Mouse (Mus musculus) liver, embryonic 16.5 days (tissue): ENCODE measurements at regions not wholly inside any gene's neighbourhood (a gene's known extent, or its start where the extent isn't known, plus 50 kb on each side); places are given as distances from the start of the nearest gene placed in this dataset.
"Not testable (repeated sequence)": the region's sequence is repeated elsewhere in the genome, so short reads cannot be mapped to it uniquely, and the experiment has no call there.

Experiments
- ATAC-seq: fragments of 200-750 bp; cut with Nextera tagmentation; 2 replicates; pipeline ENCODE4 v1.8.0; 2017; ENCODE audit warnings: low read depth, mild to moderate bottlenecking, moderate number of reproducible peaks, moderate library complexity
- H3K27ac ChIP-seq: fragments of 300-500 bp; sonication (generic); 2 replicates; pipeline ENCODE4 v1.5.1; 2014; ENCODE audit warnings: mild to moderate bottlenecking, low read length
- H3K27me3 ChIP-seq: fragments of 300-500 bp; sonication (generic); 2 replicates; pipeline ENCODE4 v1.6.1; 2014; ENCODE audit warnings: low read depth, low read length, mixed read lengths; ENCODE audit not compliant: control insufficient read depth, insufficient read depth
- H3K36me3 ChIP-seq: fragments of 300-500 bp; sonication (generic); 2 replicates; pipeline ENCODE4 v1.6.1; 2014; ENCODE audit warnings: mild to moderate bottlenecking; ENCODE audit not compliant: control insufficient read depth, insufficient read depth
- H3K4me1 ChIP-seq: fragments of 300-500 bp; sonication (generic); 2 replicates; pipeline ENCODE4 v1.6.1; 2014; ENCODE audit warnings: low read depth, low read length, mixed read lengths; ENCODE audit not compliant: control insufficient read depth
- H3K4me2 ChIP-seq: fragments of 300-500 bp; sonication (generic); 2 replicates; pipeline ENCODE4 v1.6.1; 2014; ENCODE audit warnings: low read depth, low read length, mixed read lengths
- H3K4me3 ChIP-seq: fragments of 300-500 bp; sonication (generic); 2 replicates; pipeline ENCODE4 v1.5.1; 2014; ENCODE audit warnings: low read depth, mild to moderate bottlenecking, low read length
- H3K9ac ChIP-seq: fragments of 300-500 bp; sonication (generic); 2 replicates; pipeline ENCODE4 v1.6.1; 2014; ENCODE audit warnings: low read depth, low read length
- H3K9me3 ChIP-seq: fragments of 300-500 bp; sonication (generic); replicated peaks from 2 replicates; pipeline ENCODE4 v1.6.1; 2016; ENCODE audit warnings: low read length; ENCODE audit not compliant: control insufficient read depth
- WGBS: fragments of 180-500 bp; shearing (Covaris S2); extraction: QIAGEN DNeasy Blood & Tissue Kit; methylation state at CpG from one replicate; pipeline ENCODE4 v1.1.7; 2014; ENCODE audit not compliant: insufficient replicate concordance; 5-methylcytosine and 5-hydroxymethylcytosine counted together

GRCm38 (mm10) chr10:37788049-37788448 is 649.3 kb upstream of the Marcks start:
- Histone ChIP-seq H3K4me3 (no peak overlapping the region), H3K27ac (no peak overlapping the region), H3K9ac (no peak overlapping the region), H3K27me3 (no peaks in the 10 kb centered on the region), H3K4me1 (no peaks in the 10 kb centered on the region), H3K4me2 (no peak overlapping the region), H3K9me3 (no peaks in the 10 kb centered on the region), H3K36me3 (no peaks in the 10 kb centered on the region)
- 65% methylated on average over 5 of the region's 5 CpGs for WGBS
- no peak for ATAC-seq

- no peak overlapping the region for H3K9ac ChIP-seq
- no peaks in the 10 kb centered on the region for H3K9me3 ChIP-seq
- no peaks in the 10 kb centered on the region for H3K36me3 ChIP-seq
- no peaks in the 10 kb centered on the region for H3K4me1 ChIP-seq
- no peaks in the 10 kb centered on the region for H3K27me3 ChIP-seq
- H3K4me3 ChIP-seq: no peak overlapping the region
- H3K4me2 ChIP-seq: no peak overlapping the region
- WGBS: 46% methylated on average over 2 of the region's 2 CpGs
- ATAC-seq: no peak
- H3K27ac ChIP-seq: no peak overlapping the region
These were observed 640.9 kb upstream of the Marcks start for GRCm38 (mm10) chr10:37779383-37780302.

GRCm38 (mm10) chr10:37760542-37761367 is 622.0 kb upstream of the Marcks start:
- Histone ChIP-seq H3K9ac (no peak overlapping the region), H3K36me3 (no peaks in the 10 kb centered on the region), H3K4me1 (no peaks in the 10 kb centered on the region), H3K4me3 (no peak overlapping the region), H3K9me3 (no peaks in the 10 kb centered on the region), H3K27ac (no peak overlapping the region), H3K27me3 (no peaks in the 10 kb centered on the region), H3K4me2 (no peak overlapping the region)
- no peak for ATAC-seq
- 44% methylated on average over 5 of the region's 5 CpGs for WGBS

GRCm38 (mm10) chr10:37741581-37741980 is 602.9 kb upstream of the Marcks start:
- 28% methylated on average over 2 of the region's 2 CpGs for WGBS
- Histone ChIP-seq H3K27ac (no peak overlapping the region), H3K36me3 (no peaks in the 10 kb centered on the region)

GRCm38 (mm10) chr10:37739024-37739423 is 600.3 kb upstream of the Marcks start:
- H3K4me2 ChIP-seq: no peak overlapping the region
- WGBS: 43% methylated on average over 2 of the region's 2 CpGs
- no peak for ATAC-seq
- H3K9me3 ChIP-seq: no peaks in the 10 kb centered on the region
- H3K9ac ChIP-seq: no peak overlapping the region
- no peak overlapping the region for H3K27ac ChIP-seq
- no peaks in the 10 kb centered on the region for H3K36me3 ChIP-seq
- H3K4me3 ChIP-seq: no peak overlapping the region
- H3K27me3 ChIP-seq: no peaks in the 10 kb centered on the region
- H3K4me1 ChIP-seq: no peaks in the 10 kb centered on the region

More at GRCm38 (mm10) chr10:37741581-37741980, 602.9 kb upstream of the Marcks start:
- Histone ChIP-seq H3K9ac (no peak overlapping the region), H3K9me3 (no peaks in the 10 kb centered on the region), H3K4me2 (no peak overlapping the region), H3K4me1 (no peaks in the 10 kb centered on the region), H3K4me3 (no peak overlapping the region), H3K27me3 (no peaks in the 10 kb centered on the region)
- no peak for ATAC-seq

- Histone ChIP-seq H3K36me3 (no peaks in the 10 kb centered on the region), H3K9me3 (no peaks in the 10 kb centered on the region), H3K9ac (no peak overlapping the region), H3K4me1 (no peaks in the 10 kb centered on the region), H3K27me3 (no peaks in the 10 kb centered on the region), H3K27ac (no peak overlapping the region), H3K4me2 (no peak overlapping the region), H3K4me3 (no peak overlapping the region)
- 79% methylated on average over 4 of the region's 4 CpGs for WGBS
- no peak for ATAC-seq
These were observed 586.9 kb upstream of the Marcks start for GRCm38 (mm10) chr10:37725609-37726008.

- 79% methylated on average over 7 of the region's 7 CpGs for WGBS
- ATAC-seq, H3K4me3 ChIP-seq, H3K4me2 ChIP-seq, H3K27me3 ChIP-seq, H3K9me3 ChIP-seq, H3K27ac ChIP-seq, H3K9ac ChIP-seq, H3K4me1 ChIP-seq, H3K36me3 ChIP-seq: not testable (repeated sequence)
These were observed 586.3 kb upstream of the Marcks start for GRCm38 (mm10) chr10:37724994-37725393.

- no peak overlapping the region for H3K27ac ChIP-seq
- H3K27me3 ChIP-seq: no peaks in the 10 kb centered on the region
- H3K4me3 ChIP-seq: no peak overlapping the region
- no peaks in the 10 kb centered on the region for H3K4me1 ChIP-seq
- no peaks in the 10 kb centered on the region for H3K36me3 ChIP-seq
- H3K4me2 ChIP-seq: no peak overlapping the region
- WGBS: 46% methylated on average over 2 of the region's 2 CpGs
- H3K9me3 ChIP-seq: no peaks in the 10 kb centered on the region
- no peak overlapping the region for H3K9ac ChIP-seq
- ATAC-seq: no peak
These were observed 582.0 kb upstream of the Marcks start for GRCm38 (mm10) chr10:37720748-37721147.

- no peak for ATAC-seq
- no peak overlapping the region for H3K9ac ChIP-seq
- H3K27me3 ChIP-seq: no peaks in the 10 kb centered on the region
- H3K36me3 ChIP-seq: no peaks in the 10 kb centered on the region
- no peaks in the 10 kb centered on the region for H3K9me3 ChIP-seq
- no peak overlapping the region for H3K27ac ChIP-seq
- H3K4me2 ChIP-seq: no peak overlapping the region
- no peaks in the 10 kb centered on the region for H3K4me1 ChIP-seq
- no peak overlapping the region for H3K4me3 ChIP-seq
These were observed 578.2 kb upstream of the Marcks start for GRCm38 (mm10) chr10:37716946-37717345.
